ENCODE assay signal across 13 mouse cellular contexts in genomic region chr12:100260151-100260550, GRCm38 (mm10).
"Had no signal": no experiment of that assay in that cellular context is flagged by ENCODE, and none has a peak within 500 bp of the region (broad histone marks: within the 10 kb centered on the region; RNA-seq: fewer than 3 reads in every experiment).

No protein-coding gene starts in this region.

- H3K9ac ChIP-seq: intestine, embryonic 15.5 days; limb, embryonic 12.5 days; liver, embryonic 13.5 days; liver, postnatal 0 days; midbrain, embryonic 15.5 days; neural tube, embryonic 12.5 days had no signal

- H3K4me1 ChIP-seq: intestine, embryonic 15.5 days; limb, embryonic 12.5 days; neural tube, embryonic 12.5 days had no signal

- H3K27me3 ChIP-seq: intestine, embryonic 15.5 days; liver, embryonic 13.5 days; midbrain, embryonic 15.5 days; neural tube, embryonic 12.5 days had no signal

- H3K4me3 ChIP-seq: intestine, embryonic 15.5 days; layer of hippocampus, adult 2 months; limb, embryonic 12.5 days; liver, embryonic 13.5 days; midbrain, embryonic 15.5 days; neural tube, embryonic 12.5 days had no signal

- H3K27ac ChIP-seq: intestine, embryonic 15.5 days; limb, embryonic 12.5 days; liver, embryonic 13.5 days; midbrain, embryonic 15.5 days; neural tube, embryonic 12.5 days had no signal

- H3K4me2 ChIP-seq: intestine, embryonic 15.5 days; limb, embryonic 12.5 days; liver, embryonic 13.5 days; midbrain, embryonic 15.5 days; neural tube, embryonic 12.5 days had no signal

- H3K9me3 ChIP-seq: intestine, embryonic 15.5 days; limb, embryonic 12.5 days; liver, embryonic 13.5 days; midbrain, embryonic 15.5 days; neural tube, embryonic 12.5 days had no signal

- ATAC-seq: intestine, embryonic 15.5 days; liver, postnatal 0 days; midbrain, embryonic 15.5 days had no signal

- H3K36me3 ChIP-seq: intestine, embryonic 15.5 days; limb, embryonic 12.5 days; liver, embryonic 13.5 days; midbrain, embryonic 15.5 days; neural tube, embryonic 12.5 days had no signal

- DNase-seq: kidney, adult 18-20 months; kidney, postnatal 36 days; liver; liver, embryonic 13.5 days; liver, postnatal 0 days; lung, postnatal 36 days; thymus, adult 18-20 months; thymus, postnatal 14 days had no signal
